Mouse (Mus musculus) hindbrain, embryonic 16.5 days (tissue): Measurements from ENCODE around the gene Abr. TPM values are rescaled to one million over a fixed set of nuclear protein-coding genes. Genes with fewer than 3 reads are reported as not detected.

Experiments used
- ATAC-seq: fragments of 200-750 bp; cut with Nextera tagmentation; 2 replicates; pipeline ENCODE4 v1.8.0; 2017; ENCODE audit warnings: moderate TSS enrichment, moderate library complexity
- H3K27ac ChIP-seq: fragments of 300-500 bp; sonication (generic); 2 replicates; pipeline ENCODE4 v1.5.1; 2014; ENCODE audit warnings: low read depth, mild to moderate bottlenecking, control low read depth, low read length, moderate library complexity
- H3K27me3 ChIP-seq: fragments of 300-500 bp; sonication (generic); replicated peaks from 2 replicates; pipeline ENCODE4 v1.6.1; 2014; ENCODE audit warnings: low read length; ENCODE audit not compliant: control insufficient read depth, insufficient read depth
- H3K36me3 ChIP-seq: fragments of 300-500 bp; sonication (generic); 2 replicates; pipeline ENCODE4 v1.6.1; 2014; ENCODE audit warnings: mild to moderate bottlenecking, low read length, moderate library complexity, mixed read lengths; ENCODE audit not compliant: control insufficient read depth, insufficient read depth
- H3K4me1 ChIP-seq: fragments of 300-500 bp; sonication (generic); 2 replicates; pipeline ENCODE4 v1.6.1; 2014; ENCODE audit warnings: low read depth, low read length; ENCODE audit not compliant: control insufficient read depth, insufficient read depth
- H3K4me2 ChIP-seq: fragments of 300-500 bp; sonication (generic); 2 replicates; pipeline ENCODE4 v1.6.1; 2014; ENCODE audit warnings: mild to moderate bottlenecking, low read length, control low read depth, moderate library complexity
- H3K4me3 ChIP-seq: fragments of 300-500 bp; sonication (generic); 2 replicates; pipeline ENCODE4 v1.5.1; 2014; ENCODE audit warnings: mild to moderate bottlenecking, low read length, control low read depth, moderate library complexity
- H3K9ac ChIP-seq: fragments of 300-500 bp; sonication (generic); 2 replicates; pipeline ENCODE4 v1.6.1; 2014; ENCODE audit warnings: low read depth, mild to moderate bottlenecking, control low read depth, low read length, moderate library complexity
- H3K9me3 ChIP-seq: fragments of 300-500 bp; sonication (generic); 2 replicates; pipeline ENCODE4 v1.6.1; 2014; ENCODE audit warnings: mild to moderate bottlenecking, low read length, moderate library complexity; ENCODE audit not compliant: control insufficient read depth
- WGBS: fragments of 180-500 bp; shearing (Covaris S2); extraction: QIAGEN DNeasy Blood & Tissue Kit; methylation state at CpG from one replicate; pipeline ENCODE4 v1.1.7; 2014; 5-methylcytosine and 5-hydroxymethylcytosine counted together
- polyA plus RNA-seq: library from polyadenylated mRNA; unstranded; fragments of >200 nt; fragmentation: Nextera tagmentation; extraction: Ambion mirVana; gene quantifications from 2 replicates; pipeline ENCODE4 v1.2.1, GENCODE M21; 2015

Abr gene
- polyA plus RNA-seq, 1 experiment from 2014 or later: 85.2 TPM

DNA sequence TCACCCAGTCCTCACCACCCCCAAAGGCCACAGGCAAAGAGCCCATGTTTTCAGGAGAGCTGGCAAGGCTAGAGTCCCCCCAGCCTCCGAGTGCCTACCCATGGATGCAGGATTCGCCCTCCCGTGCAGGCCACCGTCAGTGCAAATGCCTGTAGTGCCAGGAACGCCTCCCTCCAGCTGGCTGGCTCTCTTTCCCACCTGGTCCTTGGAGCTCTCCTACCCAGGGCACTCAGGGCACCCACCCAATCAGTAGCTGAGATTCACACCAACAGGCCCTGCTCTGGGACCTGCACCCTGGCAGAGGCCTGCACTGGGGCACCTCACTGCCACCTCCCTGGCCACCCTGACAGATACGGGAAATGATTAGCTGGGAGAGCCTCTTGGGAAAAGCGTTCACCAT, 90.1 kb downstream of the Abr start:
- Histone ChIP-seq H3K9me3 (no peaks in the 10 kb centered on the region), H3K36me3 (no peaks in the 10 kb centered on the region), H3K4me2 (no peak overlapping the region), H3K4me3 (no peak overlapping the region), H3K9ac (no peak overlapping the region), H3K4me1 (peaks cover 29% of the 10 kb centered on the region), H3K27me3 (no peaks in the 10 kb centered on the region), H3K27ac (0 out of 2 replicates have a peak overlapping the region, but pooled peaks have one; percentile 16)
- WGBS: 86% methylated on average over 7 of the region's 7 CpGs
- ATAC-seq: no peak

- Histone ChIP-seq H3K36me3 (no peaks in the 10 kb centered on the region), H3K9ac (no peak overlapping the region; the same call in 1 of the 2 replicates), H3K4me3 (no peak overlapping the region), H3K27ac (peak overlapping the region; percentile 45; the same call in 1 of the 2 replicates), H3K9me3 (no peaks in the 10 kb centered on the region), H3K4me1 (peaks cover 29% of the 10 kb centered on the region), H3K4me2 (no peak overlapping the region), H3K27me3 (no peaks in the 10 kb centered on the region)
- ATAC-seq: peak; percentile 84
- WGBS: 34% methylated on average over 7 of the region's 7 CpGs
Observed at GRCm38 (mm10) chr11:76530966-76531678, 91.0 kb downstream of the Abr start.

DNA sequence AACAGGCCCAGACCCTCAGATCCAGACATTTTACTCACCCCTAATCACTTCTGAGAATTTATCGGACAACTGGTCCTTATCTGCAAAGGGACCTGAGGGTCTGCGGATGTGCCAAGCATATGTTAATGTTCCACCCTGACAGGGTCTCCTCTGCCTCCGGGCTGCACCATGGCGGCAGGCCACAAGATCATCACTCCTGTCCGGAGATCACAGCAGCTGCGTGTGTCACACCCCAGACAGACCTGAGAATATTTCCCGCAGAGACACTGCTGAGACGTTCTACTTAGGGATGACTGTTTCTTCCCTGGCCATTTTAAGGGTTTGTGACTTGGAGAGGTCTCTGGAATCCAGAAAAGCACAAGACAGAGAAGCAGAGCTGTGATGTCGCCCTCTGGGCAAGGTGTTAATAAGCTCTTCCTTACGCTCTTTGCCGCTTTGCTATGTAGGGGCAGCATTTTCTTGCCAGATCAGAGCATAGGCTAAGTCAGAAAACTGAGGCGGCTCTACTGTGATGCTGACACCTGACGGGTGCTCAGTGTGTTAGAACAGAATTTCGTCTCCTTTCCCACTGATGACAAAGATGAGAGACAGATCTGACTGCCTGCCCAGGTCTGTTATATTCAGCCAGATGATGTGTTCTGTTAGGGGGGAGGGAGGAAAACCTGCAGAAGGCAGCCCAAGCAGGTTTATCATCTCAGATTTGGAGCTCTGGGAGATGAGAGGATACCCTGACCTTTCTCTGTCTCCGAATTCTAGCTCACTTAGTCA, 91.8 kb downstream of the Abr start:
- Histone ChIP-seq H3K4me3 (no peak overlapping the region), H3K4me2 (no peak overlapping the region), H3K9me3 (no peaks in the 10 kb centered on the region), H3K27ac (peak overlapping the region; percentile 45; the same call in 1 of the 2 replicates), H3K9ac (no peak overlapping the region), H3K27me3 (no peaks in the 10 kb centered on the region), H3K4me1 (peaks cover 29% of the 10 kb centered on the region), H3K36me3 (no peaks in the 10 kb centered on the region)
- no peak for ATAC-seq
- WGBS: 59% methylated on average over 15 of the region's 15 CpGs

DNA sequence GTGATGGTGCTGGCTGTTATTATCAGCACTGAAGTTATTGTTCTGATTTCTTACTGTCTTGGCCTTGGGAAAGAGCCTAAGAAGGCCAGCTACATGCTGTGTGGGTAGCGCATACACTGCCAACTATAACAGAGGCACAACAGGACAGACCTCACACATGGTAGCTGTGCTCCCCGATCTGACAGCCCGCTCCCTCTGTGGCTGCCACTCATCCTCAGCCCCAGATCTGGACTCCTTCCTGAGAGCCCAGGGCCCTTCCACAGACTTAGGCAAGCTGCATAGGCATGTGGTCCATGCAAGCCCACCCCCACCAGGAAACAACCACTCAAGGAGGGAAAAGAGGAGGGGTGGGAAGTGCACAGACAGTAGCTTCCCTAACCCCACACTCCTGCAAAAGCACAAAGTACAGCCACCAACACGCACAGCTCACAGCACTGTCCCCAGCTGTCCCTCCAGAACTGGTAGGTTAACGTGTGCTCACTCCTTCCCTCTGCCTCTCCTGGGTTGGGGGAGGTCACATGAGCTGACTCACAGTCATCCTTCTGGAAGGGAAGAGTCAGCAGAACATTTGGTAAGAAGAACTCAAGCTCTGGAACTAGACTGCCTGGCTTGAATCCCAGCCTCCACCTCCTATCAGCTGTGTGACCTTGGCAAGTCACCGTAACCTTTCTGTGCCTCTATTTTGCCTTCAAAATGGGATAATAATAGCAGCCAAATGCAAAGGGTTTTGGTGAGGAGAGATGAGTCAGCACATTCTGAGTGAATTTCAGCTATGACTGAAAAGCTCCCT, 92.6 kb downstream of the Abr start:
- H3K4me2 ChIP-seq: no peak overlapping the region
- 55% methylated on average over 6 of the region's 6 CpGs for whole genome bisulfite sequencing
- H3K27me3 ChIP-seq: no peaks in the 10 kb centered on the region
- no peak overlapping the region for H3K9ac ChIP-seq
- ATAC-seq: peak; percentile 57
- H3K9me3 ChIP-seq: no peaks in the 10 kb centered on the region
- peaks cover 29% of the 10 kb centered on the region for H3K4me1 ChIP-seq
- no peaks in the 10 kb centered on the region for H3K36me3 ChIP-seq
- H3K4me3 ChIP-seq: no peak overlapping the region
- H3K27ac ChIP-seq: peak overlapping the region; percentile 18; the same call in 1 of the 2 replicates

DNA sequence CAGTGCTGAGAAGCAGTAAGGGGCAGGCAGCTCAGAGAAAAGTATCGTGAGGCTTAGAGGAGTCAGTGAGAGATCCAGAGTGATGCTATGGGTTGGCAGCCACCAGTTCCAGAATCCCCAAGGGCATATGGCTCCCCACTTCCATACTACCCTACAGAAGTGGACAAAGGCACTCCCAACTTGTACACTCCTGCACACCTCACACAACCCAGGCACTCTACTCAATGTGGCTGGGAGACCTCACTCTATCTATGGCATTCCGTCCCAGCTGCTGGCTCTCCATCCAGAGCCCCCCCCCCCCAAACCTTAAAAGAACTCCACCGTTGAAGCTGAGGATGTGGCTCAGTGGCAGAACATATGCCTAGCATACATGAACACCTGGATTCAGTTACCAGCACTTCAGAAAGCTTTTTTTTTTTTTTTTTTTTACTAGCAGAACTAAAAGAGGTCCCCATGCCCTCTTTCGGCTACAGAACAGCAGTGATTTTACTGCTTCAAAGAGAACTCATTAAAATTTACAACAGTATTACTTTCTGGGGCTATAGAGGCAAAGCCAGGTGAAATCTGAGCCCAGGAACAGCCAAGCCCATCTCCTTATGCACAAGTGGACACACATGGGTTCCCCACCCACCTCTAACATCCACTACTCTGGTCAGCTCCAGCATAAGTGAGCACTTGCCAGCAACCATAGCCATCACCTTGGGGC, 96.3 kb downstream of the Abr start:
- H3K9me3 ChIP-seq: no peaks in the 10 kb centered on the region
- no peak for ATAC-seq
- 84% methylated on average over 4 of the region's 4 CpGs for WGBS
- H3K27me3 ChIP-seq: no peaks in the 10 kb centered on the region
- H3K4me2 ChIP-seq: no peak overlapping the region
- H3K4me3 ChIP-seq: no peak overlapping the region
- H3K9ac ChIP-seq: no peak overlapping the region
- H3K4me1 ChIP-seq: peaks cover 27% of the 10 kb centered on the region
- no peak overlapping the region for H3K27ac ChIP-seq
- no peaks in the 10 kb centered on the region for H3K36me3 ChIP-seq

GRCm38 (mm10) chr11:76524947-76525346, 97.2 kb downstream of the Abr start:
- ATAC-seq: peak; percentile 59
- Histone ChIP-seq H3K9ac (no peak overlapping the region), H3K4me3 (no peak overlapping the region), H3K36me3 (no peaks in the 10 kb centered on the region), H3K9me3 (no peaks in the 10 kb centered on the region), H3K4me1 (peaks cover 18% of the 10 kb centered on the region), H3K27me3 (no peaks in the 10 kb centered on the region), H3K27ac (no peak overlapping the region), H3K4me2 (no peak overlapping the region)
- WGBS: 12% methylated on average over 8 of the region's 8 CpGs

DNA sequence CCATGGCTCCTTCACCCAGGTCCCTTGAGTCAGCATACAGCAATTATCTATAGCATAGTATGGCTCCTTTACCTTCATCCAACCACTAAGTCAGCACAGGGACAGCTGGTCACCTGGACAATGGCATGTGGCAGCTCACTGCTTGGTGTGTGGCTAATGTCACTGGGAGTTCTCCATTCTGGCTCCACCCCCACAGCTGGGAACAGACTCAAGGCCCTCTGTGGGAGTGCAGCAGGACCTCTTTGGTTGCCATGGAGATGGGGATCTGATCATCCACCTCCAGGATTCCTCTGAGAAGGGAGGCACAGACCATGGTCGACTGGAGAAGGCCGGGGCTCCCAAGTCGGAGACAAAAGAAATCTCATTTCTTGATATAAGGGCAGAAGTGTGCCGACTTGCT, 98.8 kb downstream of the Abr start:
- ATAC-seq: peak; percentile 48; the same call in 1 of the 2 replicates
- Histone ChIP-seq H3K4me3 (no peak overlapping the region), H3K9ac (no peak overlapping the region), H3K4me2 (no peak overlapping the region), H3K27me3 (no peaks in the 10 kb centered on the region), H3K9me3 (no peaks in the 10 kb centered on the region), H3K4me1 (peaks cover 11% of the 10 kb centered on the region), H3K27ac (peak overlapping the region; percentile 36), H3K36me3 (no peaks in the 10 kb centered on the region)
- WGBS: 7% methylated on average over 4 of the region's 4 CpGs

DNA sequence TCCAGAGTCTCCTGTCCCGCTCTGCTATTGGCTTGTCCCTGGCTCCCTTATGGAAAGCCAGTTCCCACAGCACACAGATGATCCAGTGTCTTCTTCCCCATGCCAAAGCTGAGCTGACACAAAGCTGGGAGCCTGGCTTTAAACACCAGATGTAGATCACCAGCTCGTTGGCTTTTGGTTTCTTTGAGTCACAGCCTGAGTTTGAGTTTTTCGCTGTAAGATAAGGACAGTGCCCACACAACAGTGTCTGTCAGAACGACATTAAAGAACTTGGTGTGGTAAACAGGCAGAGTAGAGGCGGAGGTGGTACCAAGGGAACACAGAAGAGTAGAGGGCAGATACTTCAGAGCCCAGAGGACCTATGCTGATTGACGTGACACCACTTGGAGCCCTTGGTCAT, 101.2 kb downstream of the Abr start:
- Histone ChIP-seq H3K27ac (no peak overlapping the region), H3K27me3 (no peaks in the 10 kb centered on the region), H3K4me1 (peaks cover 11% of the 10 kb centered on the region), H3K4me2 (no peak overlapping the region), H3K9ac (no peak overlapping the region), H3K9me3 (no peaks in the 10 kb centered on the region), H3K36me3 (no peaks in the 10 kb centered on the region), H3K4me3 (no peak overlapping the region)
- 92% methylated on average over 6 of the region's 6 CpGs for WGBS
- ATAC-seq: no peak
